Mouse (Mus musculus): ENCODE measurements around the gene Tmem56. TPM values are rescaled to one million over a fixed set of nuclear protein-coding genes. Genes with fewer than 3 reads are reported as not detected.

The Tmem56 gene
- polyA plus RNA-seq, 1 experiment, result 0.18 TPM

DNA sequence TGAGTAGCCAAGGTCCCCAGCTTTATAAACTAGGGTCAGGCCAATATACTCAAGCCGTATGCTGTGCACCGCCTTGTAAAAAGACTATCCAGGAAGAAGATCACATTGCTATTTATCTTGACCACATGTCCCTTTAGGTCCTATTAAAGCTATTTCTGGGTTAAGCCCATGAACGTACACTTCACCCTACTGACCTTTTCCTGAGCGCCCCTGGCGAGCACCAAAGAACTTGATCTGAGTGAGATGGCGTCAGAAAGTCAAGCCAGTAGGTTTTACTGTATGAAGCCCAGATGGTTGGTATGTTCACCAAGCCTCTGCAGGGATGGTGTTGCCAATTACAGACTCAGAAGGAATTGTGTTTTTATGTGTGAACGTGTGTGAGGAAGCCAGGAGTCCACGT lies 26.8 kb downstream of the Tmem56 start:
- Histone ChIP-seq H3K4me1 (replicated peaks; ENCODE audit: control insufficient read depth, insufficient read depth, low read length) (peaks cover 7% of the 10 kb centered on the region), H3K27me3 (ENCODE audit: control insufficient read depth, insufficient read depth, low read length) (no peaks in the 10 kb centered on the region), H3K27ac (ENCODE audit: control insufficient read depth, insufficient read depth, low read length) (no peak overlapping the region), H3K36me3 (ENCODE audit: control insufficient read depth, insufficient read depth, low read length) (no peaks in the 10 kb centered on the region), H3K4me3 (ENCODE audit: control insufficient read depth, insufficient read depth, low read length) (no peak overlapping the region)
- WGBS, result 96% methylated on average over 8 of the region's 8 CpGs
- no peak for DNase-seq
- no peak for TF ChIP-seq CTCF (IDR thresholded peaks at IDR 0.05; ENCODE audit: borderline replicate concordance, control insufficient read depth, extremely low read depth, insufficient read depth, low read length, poor library complexity)
- TF ChIP-seq POLR2A (IDR thresholded peaks at IDR 0.05; ENCODE audit: control insufficient read depth, extremely low read depth, insufficient read depth, low read length, poor library complexity), result no peak

DNA sequence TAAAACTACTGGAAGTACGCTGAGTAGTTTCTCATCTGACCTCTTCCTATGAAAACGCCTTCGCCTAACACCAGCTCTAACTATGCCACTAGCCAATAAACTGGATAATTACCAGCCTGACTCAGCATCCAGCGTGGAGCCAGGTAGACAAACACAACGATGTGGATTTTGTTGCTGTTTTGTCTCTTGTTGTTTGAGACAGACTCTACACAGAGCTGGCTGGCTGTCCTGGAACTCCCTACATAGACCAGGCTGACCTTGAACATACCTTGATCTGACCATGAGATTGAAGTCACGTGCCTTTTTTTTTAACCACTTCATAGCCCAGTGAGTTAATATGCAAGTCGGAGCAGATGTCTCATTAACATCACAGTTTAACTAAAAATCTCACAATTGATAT lies 27.4 kb downstream of the Tmem56 start:
- H3K27ac ChIP-seq (ENCODE audit: control insufficient read depth, insufficient read depth, low read length), result no peak overlapping the region
- peaks cover 7% of the 10 kb centered on the region for H3K4me1 ChIP-seq (replicated peaks; ENCODE audit: control insufficient read depth, insufficient read depth, low read length)
- no peaks in the 10 kb centered on the region for H3K36me3 ChIP-seq (ENCODE audit: control insufficient read depth, insufficient read depth, low read length)
- no peaks in the 10 kb centered on the region for H3K27me3 ChIP-seq (ENCODE audit: control insufficient read depth, insufficient read depth, low read length)
- DNase-seq, result no peak
- H3K4me3 ChIP-seq (ENCODE audit: control insufficient read depth, insufficient read depth, low read length), result no peak overlapping the region
- no peak for TF ChIP-seq POLR2A (IDR thresholded peaks at IDR 0.05; ENCODE audit: control insufficient read depth, extremely low read depth, insufficient read depth, low read length, poor library complexity)
- TF ChIP-seq CTCF (IDR thresholded peaks at IDR 0.05; ENCODE audit: borderline replicate concordance, control insufficient read depth, extremely low read depth, insufficient read depth, low read length, poor library complexity), result no peak
- 96% methylated on average over 7 of the region's 7 CpGs for WGBS

DNA sequence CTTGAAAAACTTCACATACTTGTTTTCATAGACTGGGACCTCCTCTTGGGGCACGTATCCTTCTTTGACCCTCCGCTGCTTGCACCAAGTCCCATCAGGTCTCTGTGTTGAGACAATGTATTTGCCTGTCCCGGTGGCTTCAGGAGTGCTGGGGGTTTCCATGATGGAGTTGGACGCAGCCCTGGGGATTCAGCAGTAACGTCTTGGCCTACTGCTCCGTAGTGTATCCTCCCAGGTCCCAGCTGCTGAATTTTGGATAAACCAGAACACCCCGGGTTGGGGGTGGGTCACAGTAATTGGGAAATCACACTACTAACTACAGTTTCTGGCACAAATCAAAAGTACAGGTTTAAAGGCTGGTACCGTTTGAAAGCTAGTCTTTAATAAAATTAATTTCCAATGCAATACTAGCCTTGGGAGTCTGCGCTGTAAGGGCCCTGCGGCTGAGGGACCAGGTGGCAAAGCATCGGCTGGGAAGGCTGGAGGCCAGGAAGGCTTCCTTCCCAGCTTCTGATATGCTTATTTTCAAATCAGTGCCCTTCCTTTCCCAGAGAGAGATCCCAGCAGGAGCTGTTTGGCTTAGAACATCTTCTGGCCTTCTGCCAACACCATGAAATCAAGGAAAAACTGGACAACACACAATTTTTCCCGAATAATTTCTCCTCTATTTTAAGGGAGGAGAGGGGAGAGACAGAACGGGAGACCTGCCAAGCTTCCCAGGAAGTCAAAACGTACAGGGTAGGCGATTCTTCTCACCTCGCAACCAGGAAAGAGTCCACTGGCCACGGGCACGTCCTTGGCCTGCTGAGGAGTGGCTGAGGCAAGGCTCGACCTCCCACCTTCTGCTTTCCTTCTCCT lies 32.1 kb downstream of the Tmem56 start:
- TF ChIP-seq CTCF (IDR thresholded peaks at IDR 0.05; ENCODE audit: borderline replicate concordance, control insufficient read depth, extremely low read depth, insufficient read depth, low read length, poor library complexity) (no peak), POLR2A (IDR thresholded peaks at IDR 0.05; ENCODE audit: control insufficient read depth, extremely low read depth, insufficient read depth, low read length, poor library complexity) (no peak)
- H3K36me3 ChIP-seq (ENCODE audit: control insufficient read depth, insufficient read depth, low read length), result no peaks in the 10 kb centered on the region
- no peak for DNase-seq
- no peak overlapping the region for H3K4me3 ChIP-seq (ENCODE audit: control insufficient read depth, insufficient read depth, low read length)
- H3K27ac ChIP-seq (ENCODE audit: control insufficient read depth, insufficient read depth, low read length), result no peak overlapping the region
- 90% methylated on average over 19 of the region's 19 CpGs for WGBS
- H3K4me1 ChIP-seq (replicated peaks; ENCODE audit: control insufficient read depth, insufficient read depth, low read length), result peaks cover 11% of the 10 kb centered on the region
- H3K27me3 ChIP-seq (ENCODE audit: control insufficient read depth, insufficient read depth, low read length), result no peaks in the 10 kb centered on the region

DNA sequence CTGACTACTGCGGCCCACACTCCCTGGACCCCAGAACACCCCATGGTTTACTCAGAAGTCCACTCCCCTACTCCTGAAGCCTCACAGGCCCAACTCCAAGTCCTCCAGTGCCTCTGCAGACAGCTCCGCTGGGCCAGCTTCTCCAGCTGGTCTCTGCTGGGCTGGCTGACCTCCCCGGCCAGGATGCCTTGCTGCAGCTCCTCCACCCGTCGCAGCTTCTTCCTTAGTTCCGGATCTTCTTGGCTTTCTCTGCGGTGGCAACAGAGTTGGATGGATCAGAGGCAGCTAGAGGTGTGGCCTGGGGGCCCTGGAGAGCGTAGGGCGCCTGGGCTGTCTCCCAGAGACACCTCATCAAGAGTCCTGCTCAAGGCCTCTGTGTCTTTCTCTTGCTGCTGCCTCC lies 32.9 kb downstream of the Tmem56 start:
- H3K4me3 ChIP-seq (ENCODE audit: control insufficient read depth, insufficient read depth, low read length), result no peak overlapping the region
- H3K27me3 ChIP-seq (ENCODE audit: control insufficient read depth, insufficient read depth, low read length), result no peaks in the 10 kb centered on the region
- H3K36me3 ChIP-seq (ENCODE audit: control insufficient read depth, insufficient read depth, low read length), result no peaks in the 10 kb centered on the region
- peaks cover 11% of the 10 kb centered on the region for H3K4me1 ChIP-seq (replicated peaks; ENCODE audit: control insufficient read depth, insufficient read depth, low read length)
- no peak overlapping the region for H3K27ac ChIP-seq (ENCODE audit: control insufficient read depth, insufficient read depth, low read length)
- no peak for DNase-seq
- TF ChIP-seq POLR2A (IDR thresholded peaks at IDR 0.05; ENCODE audit: control insufficient read depth, extremely low read depth, insufficient read depth, low read length, poor library complexity) (no peak), CTCF (IDR thresholded peaks at IDR 0.05; ENCODE audit: borderline replicate concordance, control insufficient read depth, extremely low read depth, insufficient read depth, low read length, poor library complexity) (no peak)
- 94% methylated on average over 9 of the region's 9 CpGs for WGBS

DNA sequence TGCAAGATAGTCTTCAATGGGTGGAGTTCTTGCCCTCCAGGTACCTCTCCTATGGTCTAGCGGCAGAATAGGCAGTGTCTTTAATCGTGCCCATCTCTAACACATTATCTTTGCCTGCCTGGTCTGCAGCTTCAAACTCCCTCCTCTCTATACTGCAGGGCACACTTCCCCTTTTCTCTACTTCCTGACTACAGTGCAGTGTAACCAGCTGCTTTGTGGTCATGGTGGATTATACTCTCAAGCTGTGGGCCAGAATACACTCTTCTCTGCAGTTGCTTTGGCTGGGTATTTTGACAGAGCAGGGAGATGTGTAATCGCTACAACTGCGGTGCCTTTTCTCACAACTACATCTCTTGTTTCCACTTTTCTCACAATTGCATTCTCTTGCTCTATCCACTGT lies 40.0 kb downstream of the Tmem56 start:
- WGBS, result 8% methylated on average over 4 of the region's 4 CpGs
- H3K4me1 ChIP-seq (replicated peaks; ENCODE audit: control insufficient read depth, insufficient read depth, low read length), result peaks cover 2% of the 10 kb centered on the region; the same call in 1 of the 2 replicates
- H3K27me3 ChIP-seq (ENCODE audit: control insufficient read depth, insufficient read depth, low read length), result no peaks in the 10 kb centered on the region
- H3K36me3 ChIP-seq (ENCODE audit: control insufficient read depth, insufficient read depth, low read length), result no peaks in the 10 kb centered on the region
- TF ChIP-seq POLR2A (IDR thresholded peaks at IDR 0.05; ENCODE audit: control insufficient read depth, extremely low read depth, insufficient read depth, low read length, poor library complexity), result no peak
- TF ChIP-seq CTCF (IDR thresholded peaks at IDR 0.05; ENCODE audit: borderline replicate concordance, control insufficient read depth, extremely low read depth, insufficient read depth, low read length, poor library complexity), result no peak
- peak; percentile 25 for DNase-seq
- no peak overlapping the region for H3K4me3 ChIP-seq (ENCODE audit: control insufficient read depth, insufficient read depth, low read length)
- H3K27ac ChIP-seq (ENCODE audit: control insufficient read depth, insufficient read depth, low read length), result no peak overlapping the region

DNA sequence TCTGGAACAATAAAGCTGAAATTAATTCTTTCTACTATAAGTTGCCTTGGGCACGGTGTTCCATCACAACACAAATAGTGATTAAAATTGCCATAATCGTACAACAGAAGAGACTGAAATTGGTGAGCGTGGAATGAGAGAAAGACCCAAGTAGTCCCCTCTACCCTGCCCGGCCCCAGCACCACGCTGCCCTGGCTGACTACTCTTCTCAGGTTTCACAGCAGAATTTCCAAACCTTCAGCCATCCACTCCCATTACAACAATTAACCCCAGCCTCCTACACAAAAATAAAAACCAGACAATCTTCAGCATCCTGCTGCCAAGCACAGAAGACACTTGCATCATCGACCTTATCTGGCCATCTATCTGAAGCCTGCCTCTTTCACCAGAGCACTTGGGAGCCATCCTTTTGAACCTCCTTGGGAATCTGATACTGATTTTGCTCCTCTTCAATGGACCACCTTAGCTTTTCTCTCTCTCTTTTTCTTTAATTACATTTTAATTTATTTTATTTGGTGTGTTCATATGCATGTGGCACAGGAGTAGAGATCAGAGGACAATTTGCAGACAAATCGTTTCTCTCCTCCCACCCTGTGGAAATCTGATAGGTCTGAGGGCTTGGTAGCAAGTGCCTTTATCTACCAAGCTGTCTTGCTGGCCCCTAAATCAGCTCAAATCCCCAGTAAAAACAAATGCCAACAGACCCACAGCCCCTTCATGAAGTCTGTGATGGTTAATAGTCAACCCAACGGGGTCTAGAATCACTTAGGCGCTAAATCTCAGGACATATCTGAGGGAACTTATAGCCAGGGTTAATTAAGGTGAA lies 40.6 kb downstream of the Tmem56 start:
- Histone ChIP-seq H3K4me3 (ENCODE audit: control insufficient read depth, insufficient read depth, low read length) (no peak overlapping the region), H3K27me3 (ENCODE audit: control insufficient read depth, insufficient read depth, low read length) (no peaks in the 10 kb centered on the region), H3K36me3 (ENCODE audit: control insufficient read depth, insufficient read depth, low read length) (no peaks in the 10 kb centered on the region), H3K4me1 (replicated peaks; ENCODE audit: control insufficient read depth, insufficient read depth, low read length) (peaks cover 2% of the 10 kb centered on the region; the same call in 1 of the 2 replicates), H3K27ac (ENCODE audit: control insufficient read depth, insufficient read depth, low read length) (no peak overlapping the region)
- TF ChIP-seq CTCF (IDR thresholded peaks at IDR 0.05; ENCODE audit: borderline replicate concordance, control insufficient read depth, extremely low read depth, insufficient read depth, low read length, poor library complexity) (no peak), POLR2A (IDR thresholded peaks at IDR 0.05; ENCODE audit: control insufficient read depth, extremely low read depth, insufficient read depth, low read length, poor library complexity) (no peak)
- WGBS, result 62% methylated on average over 9 of the region's 9 CpGs
- no peak for DNase-seq
